Mouse (Mus musculus): ENCODE measurements around the gene Sugct.

DNA sequence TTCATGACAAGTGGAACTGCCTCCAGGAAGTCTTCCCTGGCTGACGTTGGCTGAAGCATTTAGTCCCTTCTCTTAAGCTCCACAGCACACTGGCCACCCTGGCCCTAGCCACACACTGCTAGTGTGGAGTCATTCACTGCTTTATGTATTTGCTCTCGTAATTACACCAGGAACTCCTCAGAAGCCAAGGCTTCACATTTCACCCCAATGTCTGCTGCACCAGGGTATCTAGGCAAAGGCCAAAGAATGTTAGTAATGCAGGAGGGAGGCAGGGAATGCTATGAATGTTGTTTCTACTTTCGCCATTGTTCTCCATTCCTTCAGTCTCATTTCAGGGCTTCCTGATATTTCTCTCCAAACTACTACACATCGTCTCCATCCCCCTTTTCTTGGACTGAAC lies 398.4 kb downstream of the Sugct start:
- TF ChIP-seq CTCF (IDR thresholded peaks at IDR 0.05; ENCODE audit: control insufficient read depth, insufficient read depth, insufficient read length) = no peak
- TF ChIP-seq USF1 (IDR thresholded peaks at IDR 0.05; ENCODE audit: low read depth) = no peak
- TF ChIP-seq MYOG (IDR thresholded peaks at IDR 0.05; ENCODE audit: control insufficient read depth, extremely low read depth, insufficient read length) = no peak
- no peak for TF ChIP-seq MYOD1 (IDR thresholded peaks at IDR 0.05; ENCODE audit: control insufficient read depth, insufficient read length, low read depth)
- TF ChIP-seq MAX (IDR thresholded peaks at IDR 0.05) = no peak
- no peak for TF ChIP-seq CEBPB (IDR thresholded peaks at IDR 0.05; ENCODE audit: low read depth)

Measured in C2C12 (cell line).